Mouse (Mus musculus): Measurements from ENCODE around the gene D430041D05Rik. TPM values are rescaled to one million over a fixed set of nuclear protein-coding genes. Genes with fewer than 3 reads are reported as not detected.

The D430041D05Rik gene
- total RNA-seq, 2 experiments from 2014 or later, result 120 to 121 TPM

DNA sequence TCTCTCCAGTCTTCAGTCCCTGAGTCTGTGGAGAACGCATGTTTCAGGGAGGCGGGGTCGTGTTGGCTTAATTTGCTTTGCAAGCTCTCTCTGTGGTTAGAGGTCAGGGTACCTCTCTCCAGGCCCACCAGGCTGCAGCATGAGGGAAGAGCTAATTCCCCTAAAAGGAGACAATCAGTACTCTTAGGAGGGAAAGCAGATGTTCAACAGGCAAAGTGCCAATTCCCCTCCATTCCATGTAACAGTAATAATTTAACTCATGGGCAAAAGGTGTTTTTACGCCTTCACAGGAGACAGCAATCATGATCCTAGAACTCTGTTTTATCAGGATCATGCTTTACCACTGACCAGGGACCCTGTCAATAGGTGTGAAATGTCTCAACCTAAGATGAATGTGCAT, 103.7 kb downstream of the D430041D05Rik start:
- intact Hi-C loops (cut with DNase I), result no loop called here

DNA sequence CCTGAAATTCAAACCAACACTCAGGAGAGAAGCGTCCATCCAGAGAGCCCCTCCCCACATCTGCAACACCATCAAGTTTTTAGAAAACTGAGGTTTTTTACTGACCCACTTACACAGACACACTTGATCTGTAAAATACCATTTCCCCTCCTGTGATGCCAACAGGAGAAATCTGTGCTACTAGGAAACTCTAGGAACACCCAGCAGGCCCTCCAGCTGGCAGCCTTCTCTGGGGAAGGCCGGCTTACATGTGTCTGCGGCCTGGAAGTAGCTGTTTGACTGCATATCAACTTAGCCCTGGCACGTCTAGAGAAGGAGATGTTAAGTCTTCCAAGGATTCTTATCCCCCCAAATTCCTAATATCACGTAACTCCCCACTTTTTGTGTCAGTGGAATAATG, 105.1 kb downstream of the D430041D05Rik start:
- intact Hi-C loops (cut with DNase I), result no loop called here
- no peak for DNase-seq (ENCODE audit: low spot score in 2 of 2)

More for the DNA sequence above, 103.7 kb downstream of the D430041D05Rik start:
- DNase-seq (ENCODE audit: low spot score in 2 of 2), result no peak

DNA sequence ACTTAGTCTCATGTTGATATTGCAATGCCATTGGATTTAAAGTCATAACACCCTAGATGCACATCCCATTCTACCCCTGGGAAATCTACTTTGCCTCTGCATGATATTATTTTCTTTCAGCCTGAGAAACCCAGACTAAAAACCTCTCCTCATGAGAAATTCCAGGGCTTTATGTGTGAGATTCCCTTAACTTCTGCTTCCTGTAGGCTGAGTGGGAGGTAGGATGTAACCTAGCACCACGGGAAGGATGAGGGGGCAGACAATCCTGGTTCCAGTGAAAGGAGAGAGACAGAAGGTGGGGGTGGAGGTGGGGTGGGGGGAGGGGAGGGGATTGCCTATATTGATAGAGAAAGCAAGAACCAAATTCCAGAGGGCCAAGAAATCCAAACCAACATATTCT, 110.9 kb downstream of the D430041D05Rik start:
- intact Hi-C loops (cut with DNase I), result no loop called here
- no peak for DNase-seq (ENCODE audit: low spot score in 2 of 2)

DNA sequence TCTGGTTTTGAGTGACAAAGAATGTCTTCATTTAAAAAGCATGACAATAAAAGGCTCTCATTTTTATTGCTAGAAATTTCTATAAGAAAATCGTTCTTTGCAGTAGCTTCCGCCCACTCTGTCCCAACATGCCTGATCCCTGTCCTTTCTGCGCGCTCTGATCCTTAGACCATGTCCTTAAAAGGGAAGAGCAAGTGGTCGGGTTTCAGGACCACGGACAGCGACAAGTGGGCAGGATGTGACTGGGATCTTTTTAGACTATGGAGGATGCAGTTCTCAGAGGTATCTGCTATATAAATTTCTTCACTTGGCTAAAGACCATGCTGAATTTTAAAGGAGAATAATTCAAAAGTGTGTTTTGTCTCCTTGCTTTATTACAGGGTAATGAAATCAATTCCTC, 111.7 kb downstream of the D430041D05Rik start:
- no peak for DNase-seq (ENCODE audit: low spot score in 2 of 2)
- intact Hi-C loops (cut with DNase I), result no loop called here

DNA sequence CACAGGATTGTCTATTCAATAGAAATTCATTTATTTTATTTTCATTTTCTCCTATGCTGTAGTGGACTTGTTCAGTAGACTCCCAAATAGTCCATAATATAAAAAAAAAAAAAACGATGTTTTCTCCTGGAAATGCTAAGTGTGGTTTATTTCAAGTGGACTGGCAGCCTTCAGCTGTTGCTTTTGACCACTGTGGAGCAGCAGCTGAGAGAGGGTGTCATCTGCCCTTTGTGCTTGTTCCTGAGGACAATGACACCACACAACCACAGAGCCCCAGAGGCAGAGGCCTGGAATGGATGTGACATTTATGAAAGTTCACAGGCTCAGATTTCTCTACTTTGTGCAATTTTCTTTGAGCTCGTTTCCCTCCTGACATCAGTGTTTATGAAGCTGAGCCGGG, 124.0 kb downstream of the D430041D05Rik start:
- intact Hi-C loops (cut with DNase I), result no loop called here
- no peak for DNase-seq (ENCODE audit: low spot score in 2 of 2)

DNA sequence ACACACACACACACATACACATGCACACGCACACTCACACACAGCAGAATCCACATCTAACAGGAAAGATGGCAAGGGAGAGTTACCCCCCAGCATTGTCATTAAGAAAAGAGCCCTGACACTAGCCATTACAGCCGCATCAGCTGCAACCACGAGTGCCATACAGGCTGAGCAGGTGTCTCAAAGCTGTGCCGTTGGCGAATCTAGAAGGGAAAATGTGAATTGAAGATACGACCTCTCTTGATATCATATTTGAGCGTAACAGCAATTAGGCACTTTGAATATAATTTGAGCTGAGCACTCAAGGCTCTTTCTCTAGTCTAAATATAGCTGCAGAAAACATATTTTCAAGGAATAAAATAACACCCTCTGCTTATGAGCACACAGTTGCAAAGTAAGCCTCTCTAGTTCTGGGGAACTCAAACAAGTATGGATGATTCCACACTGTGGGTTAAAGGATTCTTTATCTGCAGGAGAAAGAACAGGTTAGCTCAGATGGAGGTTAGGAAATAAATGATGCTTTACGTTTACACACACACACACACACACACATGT, 127.3 kb downstream of the D430041D05Rik start:
- intact Hi-C loops (cut with DNase I), result no loop called here
- no peak for DNase-seq (ENCODE audit: low spot score in 2 of 2)

DNA sequence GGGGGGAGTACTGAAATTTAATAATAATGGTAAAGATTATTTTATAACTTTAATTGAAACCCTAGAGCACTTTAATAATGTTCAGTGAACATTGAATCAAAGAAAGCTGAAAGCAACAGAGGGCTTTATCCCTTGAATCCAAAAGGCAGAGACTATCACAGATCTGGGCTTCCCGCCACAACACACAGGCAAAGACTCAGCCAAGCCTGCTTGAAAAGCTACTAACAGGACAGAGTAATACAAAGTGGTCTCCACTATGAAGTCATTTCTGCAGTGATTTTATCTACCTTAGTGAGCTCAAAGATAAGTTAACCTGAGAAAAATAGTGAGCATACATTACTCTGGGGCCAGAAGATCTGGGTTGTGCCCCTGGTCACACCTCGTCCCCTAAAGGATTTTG, 128.0 kb downstream of the D430041D05Rik start:
- DNase-seq (ENCODE audit: low spot score in 2 of 2), result no peak
- intact Hi-C loops (cut with DNase I), result no loop called here

DNA sequence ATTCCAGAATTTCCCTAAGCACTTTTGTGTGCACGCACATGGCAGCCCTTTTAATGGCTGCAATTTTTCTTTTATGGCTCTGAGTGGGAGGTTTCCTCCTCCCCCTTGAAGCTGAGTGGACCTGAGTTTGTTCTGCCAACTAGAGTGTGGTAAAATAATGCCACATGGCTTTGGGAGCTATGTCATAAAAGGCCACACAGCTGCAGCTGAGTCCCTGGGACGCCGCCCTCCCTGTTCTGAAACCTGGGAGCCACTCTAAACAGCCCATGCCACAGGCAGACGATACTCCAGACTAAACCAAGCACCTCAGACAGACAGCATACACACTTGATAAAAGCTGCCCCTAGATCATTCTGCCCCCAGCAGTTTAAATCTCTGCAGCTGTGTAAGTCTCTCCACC, 143.8 kb downstream of the D430041D05Rik start:
- no peak for DNase-seq (ENCODE audit: low spot score in 2 of 2)
- intact Hi-C loops (cut with DNase I), result no loop called here

DNA sequence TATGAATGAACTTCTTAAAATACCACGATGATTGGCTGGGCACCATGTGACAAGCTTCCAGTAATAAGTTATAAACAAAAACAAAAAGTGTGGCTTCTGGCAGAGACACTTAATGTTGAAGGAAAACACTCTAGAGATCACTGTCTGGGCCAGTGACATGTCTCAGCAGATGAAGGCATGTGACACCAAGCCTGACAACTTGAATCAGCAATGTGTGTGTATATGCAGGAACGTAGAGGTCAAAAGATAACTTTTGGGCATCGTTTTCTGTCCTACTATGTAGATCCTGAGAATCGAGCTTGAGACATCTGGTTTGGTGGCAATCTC, 149.1 kb downstream of the D430041D05Rik start:
- intact Hi-C loops (cut with DNase I), result no loop called here
- no peak for DNase-seq (ENCODE audit: low spot score in 2 of 2)

DNA sequence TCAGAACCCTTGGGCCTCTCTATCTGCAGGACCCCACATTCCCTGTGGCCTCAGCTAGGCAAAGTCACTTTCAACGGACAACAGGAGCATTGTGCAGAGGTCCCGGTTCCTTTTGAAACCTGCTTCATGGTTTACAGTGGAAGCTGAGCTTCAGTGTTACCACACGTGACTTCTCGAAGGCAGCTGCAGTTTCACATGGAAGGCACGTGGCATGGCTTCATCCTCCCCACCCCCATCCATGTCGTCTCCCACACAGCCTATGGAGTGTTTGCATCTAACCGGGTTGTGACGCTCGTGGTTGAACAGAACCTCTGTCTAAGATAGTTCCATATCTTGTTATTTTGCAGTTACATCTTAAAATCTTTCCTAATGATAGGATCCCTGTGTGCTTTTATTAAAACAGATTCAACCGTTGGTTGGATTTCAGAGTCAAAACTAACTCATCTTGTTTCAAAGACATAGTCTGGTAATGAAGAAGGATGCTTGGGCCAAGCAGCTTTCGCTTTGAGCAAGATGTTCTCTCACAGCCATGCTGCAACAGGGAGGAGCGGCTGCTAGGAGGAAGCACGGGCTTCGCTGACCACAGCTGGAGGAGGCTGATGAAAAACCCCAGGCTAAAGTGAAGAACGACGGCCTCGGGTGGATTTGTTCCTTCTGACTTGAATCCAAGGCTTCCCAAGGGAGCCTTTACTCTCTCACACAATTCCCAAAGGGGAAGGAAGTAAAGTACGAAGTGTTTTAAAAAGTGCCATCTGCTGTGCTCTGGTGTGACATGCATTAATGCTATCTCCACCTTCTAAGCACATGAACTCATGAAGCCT, 149.7 kb downstream of the D430041D05Rik start:
- no peak for DNase-seq (ENCODE audit: low spot score in 2 of 2)
- intact Hi-C loops (cut with DNase I), result no loop called here

DNA sequence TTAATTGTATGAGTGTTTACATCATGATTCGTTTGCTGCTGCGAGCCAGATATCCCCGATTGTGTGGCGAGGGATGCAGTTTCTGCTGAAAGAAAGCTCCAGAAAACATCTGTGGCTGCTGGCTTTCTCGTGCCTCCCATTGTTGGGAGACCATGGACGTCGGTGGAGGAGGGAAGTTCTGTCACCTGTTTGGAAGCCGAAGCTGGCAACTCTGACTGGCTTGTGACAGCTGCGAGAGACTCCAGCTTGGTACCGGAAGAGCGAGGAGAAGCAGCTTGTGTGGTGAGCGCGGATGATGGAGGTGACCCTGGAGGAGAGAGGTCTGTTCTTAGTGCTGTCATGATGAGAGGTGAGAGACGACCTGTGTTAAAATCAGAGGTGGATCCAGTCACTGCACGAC, 154.2 kb downstream of the D430041D05Rik start:
- no peak for DNase-seq (ENCODE audit: low spot score in 2 of 2)
- intact Hi-C loops (cut with DNase I), result no loop called here

DNA sequence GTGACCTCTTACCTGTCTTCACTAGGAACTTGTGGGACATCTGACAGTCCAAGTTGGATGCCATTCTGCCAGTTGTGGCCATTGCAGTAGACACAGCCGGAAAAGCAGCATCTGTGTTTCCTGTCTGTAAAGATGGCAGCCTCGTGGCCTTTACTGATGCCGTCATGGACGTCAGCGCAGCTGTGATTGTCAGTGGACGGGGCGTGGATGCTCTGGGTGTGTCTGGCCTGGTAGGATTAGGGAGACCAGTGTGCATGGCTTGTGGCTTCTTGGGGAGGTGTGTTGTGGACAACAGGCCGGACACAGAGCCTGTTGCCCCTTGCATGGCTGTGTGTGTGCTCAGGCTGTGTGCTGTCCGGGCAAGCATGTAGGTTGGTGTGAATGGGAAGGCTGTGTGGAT, 155.9 kb downstream of the D430041D05Rik start:
- intact Hi-C loops (cut with DNase I), result no loop called here

DNA sequence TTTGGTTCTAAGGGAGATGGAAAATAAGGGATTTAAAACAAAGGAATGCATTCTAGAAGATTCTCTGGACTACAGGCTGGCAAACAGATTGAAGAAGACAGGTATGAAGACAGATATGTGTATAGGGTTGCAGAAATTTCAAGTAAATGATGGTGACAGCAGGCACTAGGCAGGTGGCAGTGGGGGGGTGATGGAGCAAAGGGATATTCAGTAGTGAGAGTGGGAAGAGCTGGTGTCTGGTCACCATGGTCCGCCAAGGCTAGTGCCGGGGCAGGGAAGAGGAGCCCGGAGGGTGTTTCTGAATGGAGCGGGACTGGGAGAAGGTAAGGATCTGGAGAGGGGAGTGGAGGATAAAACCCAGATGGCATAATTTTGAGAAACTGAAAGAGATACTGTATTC, 157.5 kb downstream of the D430041D05Rik start:
- intact Hi-C loops (cut with DNase I), result no loop called here
- no peak for DNase-seq (ENCODE audit: low spot score in 2 of 2)

More for the DNA sequence above, 155.9 kb downstream of the D430041D05Rik start:
- DNase-seq (ENCODE audit: low spot score in 2 of 2), result no peak

DNA sequence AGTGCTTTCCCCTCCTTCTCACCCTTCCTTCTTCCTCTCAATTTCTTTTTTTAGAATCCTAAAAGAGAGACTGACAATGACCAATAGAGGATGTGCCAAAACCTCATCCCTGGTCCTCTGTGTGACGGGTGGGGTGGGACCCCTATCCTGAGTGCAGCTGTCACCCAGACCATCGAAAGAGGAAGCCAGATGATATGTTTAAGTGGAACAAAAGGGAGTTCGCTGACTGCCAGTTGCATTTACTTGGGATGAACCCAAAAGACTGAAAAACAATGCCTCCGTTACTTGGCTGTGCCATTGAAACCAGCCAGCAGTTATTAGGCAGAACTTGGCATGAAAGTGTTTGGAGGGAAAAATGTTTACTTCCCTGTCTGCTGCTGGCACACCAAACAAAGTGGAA, 159.2 kb downstream of the D430041D05Rik start:
- no peak for DNase-seq (ENCODE audit: low spot score in 2 of 2)
- intact Hi-C loops (cut with DNase I), result no loop called here

DNA sequence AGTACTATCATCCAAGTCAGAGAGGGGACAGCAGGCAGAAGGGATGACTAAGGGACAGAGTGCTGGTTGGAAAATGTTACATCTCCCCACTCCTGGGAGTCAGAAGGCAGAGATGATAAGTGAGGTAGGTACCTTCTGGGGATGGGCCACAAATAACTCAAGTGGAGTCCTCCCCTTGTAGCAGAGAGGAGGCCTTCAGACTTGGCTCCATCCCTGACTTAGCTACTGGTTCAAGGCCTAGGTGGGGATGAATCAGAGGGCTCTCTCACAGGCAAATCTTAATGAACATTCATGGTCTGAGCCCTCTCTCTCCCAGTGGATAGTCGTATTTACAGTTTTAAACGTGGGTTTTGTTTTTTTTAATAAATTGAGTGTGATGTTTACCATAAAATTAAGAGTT, 161.0 kb downstream of the D430041D05Rik start:
- DNase-seq (ENCODE audit: low spot score in 2 of 2), result no peak
- intact Hi-C loops (cut with DNase I), result no loop called here

DNA sequence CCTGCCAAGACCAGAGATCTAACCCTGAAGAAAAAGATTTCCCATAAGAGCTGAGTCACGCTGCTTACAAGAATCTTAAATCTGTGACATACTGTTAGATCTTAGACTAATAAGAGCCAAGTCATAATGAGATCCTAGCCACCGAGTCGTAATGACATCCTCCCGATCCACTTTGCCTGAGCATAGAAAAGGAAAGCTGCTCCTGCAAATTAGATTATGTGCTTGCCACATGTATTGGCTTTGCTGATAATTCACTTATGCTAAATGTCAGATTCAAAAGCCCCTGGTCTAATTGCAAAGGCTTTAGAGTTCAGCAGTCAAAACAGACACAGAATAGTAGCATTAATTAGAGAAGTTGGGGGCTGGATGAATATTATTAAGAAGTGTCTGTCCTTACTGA, 164.0 kb downstream of the D430041D05Rik start:
- no peak for DNase-seq (ENCODE audit: low spot score in 2 of 2)
- intact Hi-C loops (cut with DNase I), result no loop called here

DNA sequence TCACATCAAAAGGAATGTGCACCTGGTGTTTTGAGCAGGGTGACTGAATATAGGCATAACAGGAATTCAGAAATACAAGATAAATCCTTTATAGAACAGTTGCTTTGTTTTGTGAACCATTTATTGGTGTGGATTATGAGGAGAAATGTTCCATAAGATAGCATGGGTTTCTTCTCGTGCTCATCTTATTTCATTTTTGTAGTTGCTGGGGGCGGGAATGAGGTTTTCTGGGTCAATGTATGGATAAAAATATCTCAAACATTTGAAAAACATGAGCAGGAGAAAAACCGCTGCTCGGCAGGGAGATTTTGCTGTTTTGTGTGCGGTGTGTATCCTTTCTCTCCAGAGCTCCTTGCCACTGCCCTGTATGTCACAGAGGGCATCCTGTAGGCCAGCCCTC, 168.8 kb downstream of the D430041D05Rik start:
- intact Hi-C loops (cut with DNase I), result no loop called here
- DNase-seq (ENCODE audit: low spot score in 2 of 2), result no peak

DNA sequence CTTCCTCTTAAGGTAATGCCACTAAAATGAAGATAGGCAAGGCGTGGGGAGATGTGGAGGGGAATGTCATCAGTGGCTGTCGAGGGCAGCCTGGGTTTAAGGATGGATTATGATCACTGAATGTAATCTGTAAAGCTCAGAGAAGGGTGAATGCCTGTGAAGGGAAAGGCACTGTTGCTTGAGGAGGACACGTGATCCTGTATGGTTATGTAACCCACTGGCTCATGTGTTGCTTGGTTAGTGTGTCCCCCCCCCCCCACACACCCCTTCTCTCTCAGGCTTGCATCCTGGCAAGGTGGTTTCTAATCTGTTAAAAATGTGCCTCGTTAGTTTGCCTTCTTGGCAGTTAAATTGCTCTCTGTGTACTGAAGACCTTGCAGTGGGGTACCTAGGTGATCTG, 173.7 kb downstream of the D430041D05Rik start:
- intact Hi-C loops (cut with DNase I), result no loop called here
- DNase-seq (ENCODE audit: low spot score in 2 of 2), result no peak

DNA sequence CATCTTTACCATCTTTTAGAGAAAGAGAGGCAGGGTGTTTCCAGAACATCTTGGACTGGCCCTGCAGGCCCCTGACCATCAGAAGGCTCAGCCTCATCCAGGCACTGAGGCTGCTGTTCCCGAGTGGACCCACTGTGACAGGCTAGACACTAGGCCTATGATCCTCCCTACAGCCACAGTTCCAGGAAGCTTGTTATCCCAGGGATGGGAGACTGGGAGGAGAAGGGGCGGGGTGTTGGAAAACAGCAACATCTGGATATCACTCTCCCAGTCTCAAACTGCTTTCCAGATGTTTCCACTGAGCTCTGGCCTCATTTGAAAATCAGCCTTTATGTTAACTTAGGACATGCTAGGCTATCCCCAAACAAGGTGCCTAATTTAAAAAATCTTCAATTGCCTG, 180.4 kb downstream of the D430041D05Rik start:
- DNase-seq (ENCODE audit: low spot score in 2 of 2), result no peak
- intact Hi-C loops (cut with DNase I), result no loop called here

DNA sequence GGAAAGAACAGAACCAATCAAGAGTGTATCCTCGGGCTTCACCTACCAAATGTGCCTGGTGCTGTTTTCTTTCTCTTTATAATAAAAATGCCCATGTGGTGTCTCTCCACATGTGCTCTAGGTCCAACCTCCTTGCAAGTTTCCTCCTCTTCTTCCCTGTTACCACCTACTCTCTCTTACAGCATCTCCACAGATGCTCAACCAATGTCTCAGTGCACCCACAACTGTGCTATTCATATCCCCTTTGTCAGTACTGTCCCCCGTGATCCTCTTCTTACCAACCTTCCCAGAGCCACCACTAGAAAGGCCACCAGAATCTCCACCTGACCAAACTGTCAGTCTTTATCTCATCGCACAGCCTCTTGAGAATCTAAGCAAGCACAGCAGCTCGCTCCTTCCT, 184.8 kb downstream of the D430041D05Rik start:
- intact Hi-C loops (cut with DNase I), result no loop called here
- DNase-seq (ENCODE audit: low spot score in 2 of 2), result peak; percentile 43 to 45

DNA sequence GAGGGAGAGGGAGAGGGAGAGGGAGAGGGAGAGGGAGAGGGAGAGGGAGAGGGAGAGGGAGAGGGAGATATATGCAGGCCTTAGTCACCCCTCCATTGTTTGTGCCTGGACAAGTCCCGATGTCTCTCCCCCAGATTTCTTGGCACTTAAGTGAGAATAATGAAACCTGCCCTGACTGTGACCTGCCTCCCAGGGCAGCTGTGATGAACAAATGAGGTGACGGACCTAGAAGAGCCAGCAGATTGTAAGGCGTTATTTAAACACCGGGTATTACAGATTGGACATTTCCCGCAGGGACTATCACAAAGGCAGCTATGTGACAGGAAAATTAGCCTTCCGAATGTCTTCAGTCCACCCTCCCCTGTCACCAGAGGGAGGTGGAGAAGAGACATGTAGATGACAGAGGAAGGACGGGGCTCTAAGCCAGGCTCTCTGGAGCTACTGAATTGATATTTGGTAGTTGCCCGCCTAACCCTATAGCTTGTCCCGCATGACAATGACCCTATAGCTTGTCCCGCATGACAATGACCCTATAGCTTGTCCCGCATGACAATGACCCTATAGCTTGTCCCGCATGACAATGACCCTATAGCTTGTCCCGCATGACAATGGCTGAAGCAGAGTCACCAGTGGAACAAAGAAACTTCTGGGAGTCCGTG, 191.0 kb downstream of the D430041D05Rik start:
- intact Hi-C loops (cut with DNase I), result no loop called here
- DNase-seq (ENCODE audit: low spot score in 2 of 2), result no peak

Data from left cerebral cortex, postnatal 36 days (tissue).